Mouse (Mus musculus): ENCODE results near the gene Pm20d1. TPM values are rescaled to one million over a fixed set of nuclear protein-coding genes. Genes with fewer than 3 reads are reported as not detected.

Pm20d1 gene
- polyA plus RNA-seq, 2 experiments: 2.0 to 3.4 TPM

GRCm38 (mm10) chr1:131866304-131866999 lies 69.3 kb downstream of the Pm20d1 start:
- Histone ChIP-seq H3K27me3 (ENCODE audit: control insufficient read depth, insufficient read depth, low read length) (no peaks in the 10 kb centered on the region), H3K4me1 (replicated peaks; ENCODE audit: control insufficient read depth in 2 of 2, insufficient read depth in 2 of 2, low read length in 1 of 2) (peaks cover 0 to 5% of the 10 kb centered on the region in 2 experiments; a peak in 3 of 4 replicates), H3K4me3 (ENCODE audit: insufficient read depth in 1 of 2, low read depth in 2 of 2, low read length in 2 of 2) (peak overlapping the region in 1 of 2 experiments; percentile 70; a peak in 2 of 4 replicates), H3K4me2 (ENCODE audit: low read depth) (peak overlapping the region; percentile 88), H3K9ac (replicated peaks) (no peak overlapping the region), H3K9me3 (ENCODE audit: control insufficient read depth, low read length) (no peaks in the 10 kb centered on the region), H3K36me3 (replicated peaks; ENCODE audit: control insufficient read depth, insufficient read depth, low read depth) (no peaks in the 10 kb centered on the region), H3K27ac (no peak overlapping the region)
- DNase-seq (ENCODE audit: low read depth in 3 of 3, low spot score in 3 of 3): no peak
- 30% methylated on average over 6 of the region's 6 CpGs for WGBS (ENCODE audit: insufficient replicate concordance)
- no peak for TF ChIP-seq CTCF (IDR thresholded peaks at IDR 0.05; ENCODE audit: low read depth)
- no peak for TF ChIP-seq EP300 (IDR thresholded peaks at IDR 0.05; ENCODE audit: low read depth)
- ATAC-seq (ENCODE audit: insufficient read depth): no peak

GRCm38 (mm10) chr1:131867093-131867945 lies 70.1 kb downstream of the Pm20d1 start, which contains the start of gene Rab29:
Gene Rab29 (plus strand): TSS chr1:131867224.
- no peak within 1 kb of the TSS for H3K27ac ChIP-seq
- 1% methylated on average over 46 of the region's 46 CpGs for WGBS (ENCODE audit: insufficient replicate concordance)
- no peaks in the 10 kb centered on the region for H3K36me3 ChIP-seq (replicated peaks; ENCODE audit: control insufficient read depth, insufficient read depth, low read depth)
- H3K4me1 ChIP-seq (replicated peaks; ENCODE audit: control insufficient read depth in 2 of 2, insufficient read depth in 2 of 2, low read length in 1 of 2): peaks cover 0 to 5% of the 10 kb centered on the region in 2 experiments; a peak in 3 of 4 replicates
- ATAC-seq (ENCODE audit: insufficient read depth) (peak; percentile 93), DNase-seq (ENCODE audit: low read depth in 3 of 3, low spot score in 3 of 3) (peak; percentile 77 to 85 (median 81))
- TF ChIP-seq CTCF (IDR thresholded peaks at IDR 0.05; ENCODE audit: low read depth) (peak; percentile 92), EP300 (IDR thresholded peaks at IDR 0.05; ENCODE audit: low read depth) (no peak)
- H3K9ac ChIP-seq (replicated peaks): peak within 1 kb of the TSS; percentile 76
- peak within 1 kb of the TSS; percentile 70 to 79 for H3K4me3 ChIP-seq (ENCODE audit: insufficient read depth in 1 of 2, low read depth in 2 of 2, low read length in 2 of 2)
- no peaks in the 10 kb centered on the region for H3K27me3 ChIP-seq (ENCODE audit: control insufficient read depth, insufficient read depth, low read length)
- H3K9me3 ChIP-seq (ENCODE audit: control insufficient read depth, low read length): no peaks in the 10 kb centered on the region
- peak within 1 kb of the TSS; percentile 88 for H3K4me2 ChIP-seq (ENCODE audit: low read depth)

GRCm38 (mm10) chr1:131867946-131868290 lies 70.7 kb downstream of the Pm20d1 start:
- TF ChIP-seq EP300 (IDR thresholded peaks at IDR 0.05; ENCODE audit: low read depth): no peak
- TF ChIP-seq CTCF (IDR thresholded peaks at IDR 0.05; ENCODE audit: low read depth): no peak
- peak; percentile 26 for ATAC-seq (ENCODE audit: insufficient read depth)

GRCm38 (mm10) chr1:131869561-131869960 lies 72.4 kb downstream of the Pm20d1 start:
- ATAC-seq (ENCODE audit: insufficient read depth) (no peak), DNase-seq (ENCODE audit: low read depth in 3 of 3, low spot score in 3 of 3) (no peak)
- 73% methylated on average over 2 of the region's 2 CpGs for WGBS (ENCODE audit: insufficient replicate concordance)
- Histone ChIP-seq H3K4me3 (ENCODE audit: insufficient read depth in 1 of 2, low read depth in 2 of 2, low read length in 2 of 2) (no peak overlapping the region), H3K9ac (replicated peaks) (no peak overlapping the region), H3K9me3 (ENCODE audit: control insufficient read depth, low read length) (no peaks in the 10 kb centered on the region), H3K4me2 (ENCODE audit: low read depth) (no peak overlapping the region), H3K36me3 (replicated peaks; ENCODE audit: control insufficient read depth, insufficient read depth, low read depth) (no peaks in the 10 kb centered on the region), H3K27ac (no peak overlapping the region), H3K27me3 (ENCODE audit: control insufficient read depth, insufficient read depth, low read length) (no peaks in the 10 kb centered on the region), H3K4me1 (replicated peaks; ENCODE audit: control insufficient read depth in 2 of 2, insufficient read depth in 2 of 2, low read length in 1 of 2) (peaks cover 0 to 5% of the 10 kb centered on the region in 2 experiments; a peak in 3 of 4 replicates)
- TF ChIP-seq CTCF (IDR thresholded peaks at IDR 0.05; ENCODE audit: low read depth): no peak
- TF ChIP-seq EP300 (IDR thresholded peaks at IDR 0.05; ENCODE audit: low read depth): no peak

More at GRCm38 (mm10) chr1:131867946-131868290, 70.7 kb downstream of the Pm20d1 start:
- Histone ChIP-seq H3K36me3 (replicated peaks; ENCODE audit: control insufficient read depth, insufficient read depth, low read depth) (no peaks in the 10 kb centered on the region), H3K4me3 (ENCODE audit: insufficient read depth in 1 of 2, low read depth in 2 of 2, low read length in 2 of 2) (peak overlapping the region; percentile 70 to 79), H3K9me3 (ENCODE audit: control insufficient read depth, low read length) (no peaks in the 10 kb centered on the region), H3K27ac (no peak overlapping the region), H3K4me2 (ENCODE audit: low read depth) (peak overlapping the region; percentile 88), H3K27me3 (ENCODE audit: control insufficient read depth, insufficient read depth, low read length) (no peaks in the 10 kb centered on the region), H3K9ac (replicated peaks) (peak overlapping the region; percentile 76), H3K4me1 (replicated peaks; ENCODE audit: control insufficient read depth in 2 of 2, insufficient read depth in 2 of 2, low read length in 1 of 2) (peaks cover 0 to 5% of the 10 kb centered on the region in 2 experiments; a peak in 3 of 4 replicates)
- 29% methylated on average over 10 of the region's 10 CpGs for WGBS (ENCODE audit: insufficient replicate concordance)
- no peak for DNase-seq (ENCODE audit: low read depth in 3 of 3, low spot score in 3 of 3)

Other genes starting within 250 kb of the Pm20d1 start
- gene Avpr1b, start 198.1 kb upstream of the Pm20d1 start, polyA plus RNA-seq (2012; rRNA removed): not detected in 2 replicates
- gene Avpr1b, start 198.1 kb upstream of the Pm20d1 start, polyA plus RNA-seq (2014; fragmentation: Nextera tagmentation; extraction: Ambion mirVana): not detected in 2 replicates
- gene Ctse, start 159.1 kb upstream of the Pm20d1 start, polyA plus RNA-seq (2012; rRNA removed): 8.9 and 11.0 TPM in 2 replicates
- gene Ctse, start 159.1 kb upstream of the Pm20d1 start, polyA plus RNA-seq (2014; fragmentation: Nextera tagmentation; extraction: Ambion mirVana): 19.5 and 20.4 TPM in 2 replicates
- gene Rab7b, start 108.7 kb upstream of the Pm20d1 start, polyA plus RNA-seq (2012; rRNA removed): 0.32 and 0.42 TPM in 2 replicates
- 0.77 and 0.91 TPM in 2 replicates for gene Rab7b, start 108.7 kb upstream of the Pm20d1 start, polyA plus RNA-seq (2014; fragmentation: Nextera tagmentation; extraction: Ambion mirVana)
- gene Slc26a9, start 53.4 kb upstream of the Pm20d1 start, polyA plus RNA-seq (2012; rRNA removed): not detected in 2 replicates
- gene Slc26a9, start 53.4 kb upstream of the Pm20d1 start, polyA plus RNA-seq (2014; fragmentation: Nextera tagmentation; extraction: Ambion mirVana): 0.06 TPM in 1 of 2 replicates, not detected in the other
- 1.3 TPM in 2 replicates for gene Slc41a1, start 30.1 kb downstream of the Pm20d1 start, polyA plus RNA-seq (2012; rRNA removed)
- 0.83 and 0.87 TPM in 2 replicates for gene Slc41a1, start 30.1 kb downstream of the Pm20d1 start, polyA plus RNA-seq (2014; fragmentation: Nextera tagmentation; extraction: Ambion mirVana)
- gene Rab29, start 69.8 kb downstream of the Pm20d1 start, polyA plus RNA-seq (2012; rRNA removed): 7.3 and 8.3 TPM in 2 replicates
- gene Rab29, start 69.8 kb downstream of the Pm20d1 start, polyA plus RNA-seq (2014; fragmentation: Nextera tagmentation; extraction: Ambion mirVana): 10.7 and 11.7 TPM in 2 replicates
- 18.0 and 23.2 TPM in 2 replicates for gene Nucks1, start 113.2 kb downstream of the Pm20d1 start, polyA plus RNA-seq (2012; rRNA removed)
- 20.2 and 21.3 TPM in 2 replicates for gene Nucks1, start 113.2 kb downstream of the Pm20d1 start, polyA plus RNA-seq (2014; fragmentation: Nextera tagmentation; extraction: Ambion mirVana)
- 1.9 and 2.4 TPM in 2 replicates for gene Slc45a3, start 165.6 kb downstream of the Pm20d1 start, polyA plus RNA-seq (2012; rRNA removed)
- gene Slc45a3, start 165.6 kb downstream of the Pm20d1 start, polyA plus RNA-seq (2014; fragmentation: Nextera tagmentation; extraction: Ambion mirVana): 1.8 and 2.5 TPM in 2 replicates
- gene Elk4, start 210.2 kb downstream of the Pm20d1 start, polyA plus RNA-seq (2012; rRNA removed): 8.8 and 9.1 TPM in 2 replicates
- 8.9 and 12.0 TPM in 2 replicates for gene Elk4, start 210.2 kb downstream of the Pm20d1 start, polyA plus RNA-seq (2014; fragmentation: Nextera tagmentation; extraction: Ambion mirVana)